Mouse (Mus musculus) lung, embryonic 15.5 days (tissue): ENCODE measurements around the gene Cmtm7. TPM values are rescaled to one million over a fixed set of nuclear protein-coding genes. Genes with fewer than 3 reads are reported as not detected.
A peak's percentile ranks its signal among the peaks of the same experiment; 100 is the strongest.

ENCODE experiments used
- ATAC-seq: fragments of 200-750 bp; cut with Nextera tagmentation; 2 replicates; pipeline ENCODE4 v1.8.0; 2017; ENCODE audit warnings: moderate number of reproducible peaks, borderline replicate concordance; ENCODE audit not compliant: low FRiP score, low TSS enrichment; ENCODE audit errors: extremely low read depth
- H3K27ac ChIP-seq: fragments of 300-500 bp; sonication (generic); 2 replicates; pipeline ENCODE4 v1.5.1; 2015; ENCODE audit warnings: moderate library complexity, mild to moderate bottlenecking, inconsistent platforms
- H3K27me3 ChIP-seq: fragments of 300-500 bp; sonication (generic); 2 replicates; pipeline ENCODE4 v1.6.1; 2015; ENCODE audit warnings: inconsistent platforms
- H3K36me3 ChIP-seq: fragments of 300-500 bp; sonication (generic); 2 replicates; pipeline ENCODE4 v1.6.1; 2015; ENCODE audit warnings: inconsistent platforms
- H3K4me1 ChIP-seq: fragments of 300-500 bp; sonication (generic); 2 replicates; pipeline ENCODE4 v1.6.1; 2015; ENCODE audit warnings: inconsistent platforms
- H3K4me2 ChIP-seq: fragments of 300-500 bp; sonication (generic); 2 replicates; pipeline ENCODE4 v1.6.1; 2015; ENCODE audit warnings: inconsistent platforms, mild to moderate bottlenecking, moderate library complexity
- H3K4me3 ChIP-seq: fragments of 300-500 bp; sonication (generic); 2 replicates; pipeline ENCODE4 v1.5.1; 2015; ENCODE audit warnings: mild to moderate bottlenecking, inconsistent platforms
- H3K9ac ChIP-seq: fragments of 300-500 bp; sonication (generic); 2 replicates; pipeline ENCODE4 v1.6.1; 2015; ENCODE audit warnings: inconsistent platforms
- H3K9me3 ChIP-seq: fragments of 300-500 bp; sonication (generic); 2 replicates; pipeline ENCODE4 v1.6.1; 2016; ENCODE audit warnings: inconsistent platforms
- WGBS: fragments of 180-500 bp; shearing (Covaris S2); methylation state at CpG from one replicate; pipeline ENCODE4 v1.1.7; 2015; 5-methylcytosine and 5-hydroxymethylcytosine counted together
- polyA plus RNA-seq: library from polyadenylated mRNA; unstranded; fragments of >200 nt; fragmentation: Nextera tagmentation; extraction: Ambion mirVana; gene quantifications from 2 replicates; pipeline ENCODE4 v1.2.1, GENCODE M21; 2015

The Cmtm7 gene
- polyA plus RNA-seq, 1 experiment from 2014 or later = 91.3 TPM

DNA sequence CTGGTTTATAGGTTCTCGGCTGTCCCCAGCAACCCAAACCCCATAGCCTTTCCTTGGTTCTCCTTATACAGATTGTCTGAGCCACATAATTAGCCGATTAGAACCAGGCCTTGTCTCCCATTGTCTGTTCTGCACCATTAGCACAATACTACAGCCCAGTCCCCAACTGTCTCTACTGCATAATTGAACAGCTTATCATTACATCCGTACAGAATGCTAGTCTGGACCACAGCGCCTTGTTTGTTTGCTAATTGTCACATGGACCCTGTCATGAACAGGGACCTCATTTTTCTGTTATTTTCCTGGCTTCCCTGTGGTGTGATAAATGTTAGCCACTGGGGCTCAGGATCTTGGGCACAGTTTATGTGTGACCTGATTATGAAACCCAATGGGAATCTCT is 21.8 kb downstream of the Cmtm7 start:
- WGBS = 91% methylated on average over 4 of the region's 4 CpGs
- Histone ChIP-seq H3K9me3 (no peaks in the 10 kb centered on the region), H3K36me3 (no peaks in the 10 kb centered on the region), H3K9ac (no peak overlapping the region), H3K27me3 (no peaks in the 10 kb centered on the region), H3K4me1 (no peaks in the 10 kb centered on the region), H3K4me2 (no peak overlapping the region), H3K4me3 (no peak overlapping the region), H3K27ac (no peak overlapping the region)
- ATAC-seq = no peak

DNA sequence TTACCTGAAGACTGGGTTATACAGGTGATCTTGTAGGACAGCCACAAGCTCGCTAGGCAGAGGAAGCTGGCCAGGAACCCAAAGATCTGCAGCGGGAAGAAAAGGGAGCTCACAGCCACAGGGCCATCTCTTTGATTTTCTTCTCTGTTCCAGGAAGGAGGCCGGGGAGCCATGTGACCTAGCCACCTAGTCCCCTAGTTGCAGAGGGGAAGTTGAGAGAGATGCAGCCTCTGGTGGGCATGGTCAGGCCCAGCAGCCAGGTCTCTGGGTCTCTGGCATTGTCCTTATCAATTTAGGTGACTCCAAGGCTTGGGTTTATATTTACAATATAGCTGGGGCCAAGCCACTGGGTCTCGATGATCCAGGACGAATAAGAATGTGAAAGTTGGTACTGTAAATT is 22.9 kb downstream of the Cmtm7 start:
- no peak for ATAC-seq
- no peaks in the 10 kb centered on the region for H3K36me3 ChIP-seq

GRCm38 (mm10) chr9:114758272-114758671 is 23.4 kb downstream of the Cmtm7 start:
- Histone ChIP-seq H3K9me3 (no peaks in the 10 kb centered on the region), H3K4me2 (no peak overlapping the region), H3K36me3 (no peaks in the 10 kb centered on the region), H3K27ac (no peak overlapping the region), H3K4me1 (0 out of 2 replicates have a peak, but pooled peaks cover 1% of the 10 kb centered on the region), H3K9ac (no peak overlapping the region), H3K27me3 (no peaks in the 10 kb centered on the region), H3K4me3 (no peak overlapping the region)
- ATAC-seq = no peak
- 74% methylated on average over 7 of the region's 7 CpGs for WGBS

More for the DNA sequence above, 22.9 kb downstream of the Cmtm7 start:
- H3K9ac ChIP-seq = no peak overlapping the region
- H3K4me1 ChIP-seq = no peaks in the 10 kb centered on the region
- H3K9me3 ChIP-seq = no peaks in the 10 kb centered on the region
- WGBS = 85% methylated on average over 5 of the region's 5 CpGs
- no peak overlapping the region for H3K4me2 ChIP-seq
- no peak overlapping the region for H3K27ac ChIP-seq
- no peaks in the 10 kb centered on the region for H3K27me3 ChIP-seq
- H3K4me3 ChIP-seq = no peak overlapping the region

GRCm38 (mm10) chr9:114752863-114753484 is 28.7 kb downstream of the Cmtm7 start:
- H3K27ac ChIP-seq = peak overlapping the region; percentile 66
- peak; percentile 95 for ATAC-seq
- peak overlapping the region; percentile 69 for H3K4me2 ChIP-seq
- H3K36me3 ChIP-seq = peaks cover 16% of the 10 kb centered on the region; the same call in 1 of the 2 replicates
- no peaks in the 10 kb centered on the region for H3K27me3 ChIP-seq
- no peaks in the 10 kb centered on the region for H3K9me3 ChIP-seq
- peak overlapping the region; percentile 50 for H3K4me3 ChIP-seq
- H3K4me1 ChIP-seq = 0 out of 2 replicates have a peak, but pooled peaks cover 4% of the 10 kb centered on the region
- 5% methylated on average over 36 of the region's 36 CpGs for WGBS
- H3K9ac ChIP-seq = peak overlapping the region; percentile 56

- ATAC-seq = no peak
- no peaks in the 10 kb centered on the region for H3K9me3 ChIP-seq
- H3K9ac ChIP-seq = no peak overlapping the region
- H3K4me3 ChIP-seq = no peak overlapping the region
- H3K4me2 ChIP-seq = peak overlapping the region; percentile 69
- 65% methylated on average over 9 of the region's 9 CpGs for WGBS
- H3K36me3 ChIP-seq = peaks cover 23% of the 10 kb centered on the region; the same call in 1 of the 2 replicates
- H3K4me1 ChIP-seq = 0 out of 2 replicates have a peak, but pooled peaks cover 4% of the 10 kb centered on the region
- no peak overlapping the region for H3K27ac ChIP-seq
- no peaks in the 10 kb centered on the region for H3K27me3 ChIP-seq
These were observed 29.3 kb downstream of the Cmtm7 start for GRCm38 (mm10) chr9:114752311-114752710.

DNA sequence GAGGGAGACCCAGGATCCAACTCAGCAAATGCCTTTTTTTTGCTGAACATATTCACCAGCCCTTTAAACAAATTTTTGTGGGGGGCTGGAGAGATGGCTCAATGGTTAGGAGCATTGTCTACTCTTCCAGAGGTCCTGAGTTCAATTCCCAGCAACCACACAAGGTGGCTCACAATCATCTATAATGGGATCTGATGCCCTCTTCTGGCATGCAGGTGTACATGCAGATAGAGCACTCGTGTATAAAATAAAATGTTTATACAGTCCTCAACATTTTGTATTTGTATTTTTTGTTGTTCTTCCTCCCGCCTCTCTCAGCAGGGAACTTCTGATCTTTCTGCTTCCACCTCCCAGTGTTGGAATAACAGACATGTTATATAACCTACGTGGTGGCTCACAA is 30.1 kb downstream of the Cmtm7 start:
- Histone ChIP-seq H3K9ac (no peak overlapping the region), H3K9me3 (no peaks in the 10 kb centered on the region), H3K27ac (no peak overlapping the region), H3K4me1 (0 out of 2 replicates have a peak, but pooled peaks cover 4% of the 10 kb centered on the region), H3K36me3 (peaks cover 30% of the 10 kb centered on the region), H3K4me2 (no peak overlapping the region), H3K27me3 (no peaks in the 10 kb centered on the region), H3K4me3 (no peak overlapping the region)
- WGBS = 84% methylated on average over 3 of the region's 3 CpGs
- ATAC-seq = no peak

DNA sequence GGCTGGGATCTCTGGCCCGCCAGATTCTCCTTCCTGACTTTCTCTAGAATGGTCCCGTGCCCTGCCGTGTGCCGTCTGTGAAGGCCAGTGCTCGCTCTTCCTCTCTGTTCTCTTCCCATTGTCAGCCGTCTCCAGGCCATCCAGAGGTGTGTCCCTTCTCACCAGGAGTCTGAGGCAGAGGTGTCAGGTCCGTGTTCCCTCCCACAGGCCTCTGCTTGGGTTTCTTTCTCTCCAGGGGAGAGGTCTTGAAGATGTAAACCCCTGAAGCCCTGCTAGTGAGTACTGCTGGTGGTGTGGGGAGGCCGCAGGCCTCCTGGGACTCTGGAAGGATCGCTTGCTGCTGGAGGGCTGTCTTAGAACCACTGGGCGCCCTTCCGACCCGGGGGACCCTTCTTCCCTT is 34.2 kb downstream of the Cmtm7 start:
- Histone ChIP-seq H3K27ac (no peak overlapping the region), H3K9ac (no peak overlapping the region), H3K4me3 (no peak overlapping the region), H3K36me3 (peaks cover 34% of the 10 kb centered on the region), H3K4me2 (no peak overlapping the region), H3K9me3 (no peaks in the 10 kb centered on the region), H3K4me1 (no peaks in the 10 kb centered on the region), H3K27me3 (no peaks in the 10 kb centered on the region)
- ATAC-seq = no peak
- 80% methylated on average over 12 of the region's 12 CpGs for WGBS

DNA sequence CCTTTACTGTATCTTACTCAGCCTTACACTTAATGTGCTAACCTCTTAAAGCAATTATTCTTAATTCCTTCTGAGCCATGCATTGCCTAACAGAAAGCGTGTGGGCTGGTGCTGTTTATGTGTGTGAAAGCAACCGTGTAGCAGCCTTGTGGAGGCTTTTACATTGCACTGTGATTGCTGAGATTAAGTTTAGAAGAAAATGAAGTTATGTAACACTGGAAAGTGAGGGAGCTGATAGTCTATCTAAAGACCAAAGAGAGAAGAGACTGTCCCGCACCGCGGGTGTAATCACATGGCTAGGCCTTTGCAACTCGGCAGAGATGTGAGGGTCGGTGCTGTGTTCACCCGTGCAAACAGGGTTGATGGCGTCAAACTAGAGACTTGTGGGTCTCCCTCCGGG is 34.6 kb downstream of the Cmtm7 start:
- H3K4me1 ChIP-seq = no peaks in the 10 kb centered on the region
- H3K9me3 ChIP-seq = no peaks in the 10 kb centered on the region
- H3K9ac ChIP-seq = no peak overlapping the region
- ATAC-seq = no peak
- no peaks in the 10 kb centered on the region for H3K27me3 ChIP-seq
- no peak overlapping the region for H3K4me3 ChIP-seq
- no peak overlapping the region for H3K27ac ChIP-seq
- no peak overlapping the region for H3K4me2 ChIP-seq
- H3K36me3 ChIP-seq = peaks cover 34% of the 10 kb centered on the region
- WGBS = 81% methylated on average over 10 of the region's 10 CpGs

- Histone ChIP-seq H3K4me2 (no peak overlapping the region), H3K4me3 (no peak overlapping the region), H3K36me3 (peaks cover 34% of the 10 kb centered on the region), H3K9ac (no peak overlapping the region), H3K4me1 (no peaks in the 10 kb centered on the region), H3K27ac (no peak overlapping the region), H3K27me3 (no peaks in the 10 kb centered on the region), H3K9me3 (no peaks in the 10 kb centered on the region)
- 69% methylated on average over 4 of the region's 4 CpGs for WGBS
- ATAC-seq = no peak
These were observed 36.0 kb downstream of the Cmtm7 start for GRCm38 (mm10) chr9:114745654-114746053.

DNA sequence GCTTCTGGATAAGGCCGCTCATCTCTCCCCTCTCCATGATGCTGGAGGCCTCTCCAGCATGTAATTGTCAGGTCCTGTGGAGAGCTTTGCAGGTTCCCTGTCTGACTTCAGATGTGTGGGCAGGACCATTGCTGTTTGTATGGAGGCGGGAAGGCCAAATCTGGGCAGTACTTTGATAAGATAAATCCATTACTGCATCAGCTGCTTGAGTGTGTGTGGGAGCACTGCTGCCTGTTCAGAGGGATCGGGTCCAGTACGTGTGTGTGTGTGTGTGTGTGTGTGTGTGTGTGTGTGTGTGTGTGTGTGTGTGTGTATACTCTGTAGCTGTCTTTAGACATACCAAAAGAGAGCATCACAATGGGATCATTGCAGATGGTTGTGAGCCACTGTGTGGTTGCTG is 36.5 kb downstream of the Cmtm7 start:
- 56% methylated on average over 4 of the region's 4 CpGs for WGBS
- H3K4me1 ChIP-seq = no peaks in the 10 kb centered on the region
- no peak overlapping the region for H3K9ac ChIP-seq
- H3K36me3 ChIP-seq = peaks cover 31% of the 10 kb centered on the region
- ATAC-seq = no peak
- H3K9me3 ChIP-seq = no peaks in the 10 kb centered on the region
- H3K4me3 ChIP-seq = no peak overlapping the region
- H3K4me2 ChIP-seq = no peak overlapping the region
- H3K27ac ChIP-seq = no peak overlapping the region
- no peaks in the 10 kb centered on the region for H3K27me3 ChIP-seq

DNA sequence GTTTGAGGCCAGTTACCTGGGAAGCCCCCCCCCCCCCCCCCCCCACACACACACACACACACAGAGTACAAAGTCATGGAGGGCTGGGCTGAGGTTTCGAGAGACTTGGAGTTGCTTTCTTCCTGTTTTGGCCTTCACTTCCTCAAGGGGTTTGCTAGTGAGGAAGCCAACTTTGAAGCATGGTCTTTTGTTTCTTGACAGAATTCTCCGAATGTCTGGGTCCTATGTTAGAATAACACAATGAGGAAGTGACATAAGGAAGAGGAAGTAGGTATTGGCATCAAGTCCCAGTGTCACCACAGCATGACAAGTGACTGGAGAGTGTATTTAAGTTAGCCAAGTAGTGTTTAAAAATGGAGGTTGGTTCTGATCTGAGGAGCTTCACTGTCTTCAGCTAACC is 38.9 kb downstream of the Cmtm7 start:
- no peak overlapping the region for H3K4me3 ChIP-seq
- ATAC-seq = peak; percentile 46; the same call in 1 of the 2 replicates
- no peaks in the 10 kb centered on the region for H3K27me3 ChIP-seq
- H3K9ac ChIP-seq = no peak overlapping the region
- 0 out of 2 replicates have a peak overlapping the region, but pooled peaks have one; percentile 9 for H3K27ac ChIP-seq
- 52% methylated on average over 2 of the region's 2 CpGs for WGBS
- H3K4me2 ChIP-seq = no peak overlapping the region
- H3K9me3 ChIP-seq = no peaks in the 10 kb centered on the region
- H3K36me3 ChIP-seq = peaks cover 15% of the 10 kb centered on the region
- no peaks in the 10 kb centered on the region for H3K4me1 ChIP-seq

DNA sequence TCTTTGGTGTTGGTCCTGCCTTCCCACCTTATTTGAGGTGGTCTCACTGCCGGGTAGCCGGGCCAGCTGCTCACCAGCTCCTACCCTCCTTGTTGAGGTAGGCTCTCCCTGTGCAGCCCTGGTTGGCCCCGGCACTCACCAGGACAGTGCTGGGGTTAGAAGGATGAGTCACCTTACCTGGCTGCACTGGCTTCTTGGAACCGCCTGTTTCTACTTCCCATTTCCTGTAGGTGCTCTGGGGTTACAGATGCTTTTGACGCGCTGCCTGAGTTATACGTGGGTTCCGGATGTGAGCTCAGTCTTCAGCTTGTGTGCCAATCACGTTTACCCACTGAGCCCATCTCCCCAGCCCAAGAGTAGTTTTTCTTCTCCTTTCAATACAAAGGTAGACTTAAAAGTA is 41.3 kb downstream of the Cmtm7 start:
- Histone ChIP-seq H3K4me3 (no peak overlapping the region), H3K9me3 (no peaks in the 10 kb centered on the region), H3K27ac (no peak overlapping the region), H3K4me1 (peaks cover 11% of the 10 kb centered on the region), H3K4me2 (no peak overlapping the region), H3K27me3 (no peaks in the 10 kb centered on the region), H3K36me3 (no peaks in the 10 kb centered on the region; the same call in 1 of the 2 replicates), H3K9ac (no peak overlapping the region)
- 88% methylated on average over 9 of the region's 9 CpGs for WGBS
- no peak for ATAC-seq
